Mouse (Mus musculus): ENCODE measurements around the gene Chd2.

DNA sequence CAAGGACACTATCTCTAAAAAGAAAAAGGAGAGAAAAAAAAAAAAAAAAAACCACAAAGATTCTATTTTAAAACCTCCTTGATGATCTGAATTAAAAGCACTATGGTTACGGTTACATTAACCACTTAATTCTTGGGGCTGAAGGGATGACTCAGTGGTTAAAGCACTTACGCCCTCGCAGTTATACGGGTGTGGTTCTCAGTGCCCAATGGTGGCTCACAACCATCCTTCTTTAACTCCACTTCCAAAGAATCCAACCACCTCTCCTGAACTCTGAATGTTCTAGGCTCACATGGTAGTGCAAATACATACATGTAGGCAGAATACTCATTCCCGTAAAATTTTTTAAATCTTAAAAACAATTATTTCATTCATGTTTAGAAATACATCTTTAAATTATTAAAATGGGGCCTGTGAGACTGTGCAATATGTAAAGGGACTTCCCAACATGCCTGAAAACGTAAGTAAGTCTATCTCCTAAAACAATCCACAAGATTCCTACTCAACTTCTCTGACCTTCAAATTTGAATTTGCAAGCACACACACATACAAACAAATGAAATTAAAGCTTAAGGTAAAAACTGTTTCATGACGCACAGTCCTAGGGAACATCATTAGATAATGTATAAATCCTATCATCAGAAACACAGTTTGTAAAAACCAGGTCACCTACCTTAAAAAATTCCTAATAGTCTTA lies 10.6 kb upstream of the Chd2 start:
- TF ChIP-seq CTCF (IDR thresholded peaks at IDR 0.05; ENCODE audit: low read depth, low read length) (no peak), EP300 (IDR thresholded peaks at IDR 0.05; ENCODE audit: insufficient read depth, low read depth, low read length) (no peak), POLR2A (IDR thresholded peaks at IDR 0.05; ENCODE audit: insufficient read depth, low read length) (no peak)

Measured in ES-Bruce4 (cell line).